In genomic region chr4:71839803-71840773, GRCm38 (mm10) we compare ENCODE assay signal across 12 mouse cellular contexts.
DNase-seq lines count a peak whose midpoint lies in the region; ATAC-seq and TF ChIP-seq lines count a peak whose summit lies in the region.
"Had no signal": no experiment of that assay in that cellular context is flagged by ENCODE, and none has a peak within 500 bp of the region (broad histone marks: within the 10 kb centered on the region; RNA-seq: fewer than 3 reads in every experiment).

No protein-coding gene starts in this region.

- 58% methylated on average over 5 of the region's 5 CpGs for WGBS in embryonic facial prominence, embryonic 14.5 days
- WGBS in embryonic facial prominence, embryonic 10.5 days: 80% methylated on average over 5 of the region's 5 CpGs
- WGBS in hindbrain, embryonic 12.5 days: 51% methylated on average over 5 of the region's 5 CpGs
- WGBS in midbrain, postnatal 0 days: 30% methylated on average over 5 of the region's 5 CpGs

- H3K9me3 ChIP-seq in embryonic facial prominence, embryonic 14.5 days (ENCODE audit: control insufficient read depth, low read length): no peaks in the 10 kb centered on the region
- no peaks in the 10 kb centered on the region for H3K9me3 ChIP-seq in embryonic facial prominence, embryonic 10.5 days
- no peaks in the 10 kb centered on the region for H3K9me3 ChIP-seq in hindbrain, embryonic 12.5 days (replicated peaks)
- no peaks in the 10 kb centered on the region for H3K9me3 ChIP-seq in midbrain, postnatal 0 days (ENCODE audit: low read length)
- H3K9me3 ChIP-seq: heart, embryonic 10.5 days had no signal

- no peak overlapping the region for H3K27ac ChIP-seq in embryonic facial prominence, embryonic 14.5 days (replicated peaks; ENCODE audit: low read depth, low read length)
- no peak overlapping the region for H3K27ac ChIP-seq in embryonic facial prominence, embryonic 10.5 days (replicated peaks)
- no peak overlapping the region; the same call in 1 of the 2 replicates for H3K27ac ChIP-seq in hindbrain, embryonic 12.5 days
- H3K27ac ChIP-seq in midbrain, postnatal 0 days (ENCODE audit: low read depth, low read length): no peak overlapping the region
- H3K27ac ChIP-seq: heart, embryonic 10.5 days had no signal

- H3K4me2 ChIP-seq in embryonic facial prominence, embryonic 14.5 days (ENCODE audit: low read depth, low read length): no peak overlapping the region
- H3K4me2 ChIP-seq in hindbrain, embryonic 12.5 days (replicated peaks): no peak overlapping the region
- H3K4me2 ChIP-seq in midbrain, postnatal 0 days (ENCODE audit: low read depth, low read length, poor library complexity, severe bottlenecking): no peak overlapping the region

- no peak overlapping the region for H3K9ac ChIP-seq in embryonic facial prominence, embryonic 14.5 days (ENCODE audit: low read depth, low read length)
- no peak overlapping the region for H3K9ac ChIP-seq in hindbrain, embryonic 12.5 days
- no peak overlapping the region for H3K9ac ChIP-seq in midbrain, postnatal 0 days (replicated peaks; ENCODE audit: low read length, poor library complexity, severe bottlenecking)

- H3K36me3 ChIP-seq in embryonic facial prominence, embryonic 14.5 days (ENCODE audit: control insufficient read depth, insufficient read depth, low read length): no peaks in the 10 kb centered on the region
- H3K36me3 ChIP-seq in embryonic facial prominence, embryonic 10.5 days (replicated peaks): no peaks in the 10 kb centered on the region
- no peaks in the 10 kb centered on the region for H3K36me3 ChIP-seq in hindbrain, embryonic 12.5 days
- H3K36me3 ChIP-seq in midbrain, postnatal 0 days (ENCODE audit: insufficient read depth, low read length): no peaks in the 10 kb centered on the region
- H3K36me3 ChIP-seq: G1E; heart, embryonic 10.5 days had no signal

- peaks cover 3% of the 10 kb centered on the region; the same call in 1 of the 2 replicates for H3K4me1 ChIP-seq in embryonic facial prominence, embryonic 14.5 days (ENCODE audit: control insufficient read depth, insufficient read depth, low read length)
- H3K4me1 ChIP-seq in embryonic facial prominence, embryonic 10.5 days: no peaks in the 10 kb centered on the region
- H3K4me1 ChIP-seq in hindbrain, embryonic 12.5 days: peaks cover 5% of the 10 kb centered on the region
- no peaks in the 10 kb centered on the region for H3K4me1 ChIP-seq in midbrain, postnatal 0 days (ENCODE audit: insufficient read depth, low read length)
- H3K4me1 ChIP-seq: heart, embryonic 10.5 days had no signal

- ATAC-seq in embryonic facial prominence, embryonic 14.5 days (ENCODE audit: low read depth): peak; percentile 9; the same call in 1 of the 2 replicates
- peak; percentile 86 for ATAC-seq in hindbrain, embryonic 12.5 days (ENCODE audit: low FRiP score)
- ATAC-seq in midbrain, postnatal 0 days (ENCODE audit: low FRiP score): no peak
- no peak for ATAC-seq in CD4-positive, CD25-positive, alpha-beta regulatory T cell, adult 4 months

- H3K4me3 ChIP-seq in embryonic facial prominence, embryonic 14.5 days (ENCODE audit: low read depth, low read length): no peak overlapping the region
- no peak overlapping the region for H3K4me3 ChIP-seq in embryonic facial prominence, embryonic 10.5 days
- no peak overlapping the region for H3K4me3 ChIP-seq in hindbrain, embryonic 12.5 days
- H3K4me3 ChIP-seq in midbrain, postnatal 0 days (ENCODE audit: low read depth, low read length): no peak overlapping the region
- H3K4me3 ChIP-seq: heart, embryonic 10.5 days had no signal

- DNase-seq in embryonic facial prominence, embryonic 14.5 days (ENCODE audit: low spot score): peak; percentile 52
- no peak for DNase-seq in embryonic facial prominence, embryonic 10.5 days (ENCODE audit: low spot score)
- DNase-seq in layer of hippocampus, adult 9-10 months (ENCODE audit: low spot score): peak; percentile 21
- DNase-seq in layer of hippocampus, postnatal 10 days (ENCODE audit: low spot score in 2 of 2): no peak
- peak; percentile 56 for DNase-seq in midbrain, postnatal 0 days (ENCODE audit: low spot score)
- DNase-seq in adrenal gland, adult 2 months: no peak
- DNase-seq: liver; thymus, adult 2 months had no signal

- TF ChIP-seq CTCF in midbrain, postnatal 0 days (IDR thresholded peaks at IDR 0.05): no peak

- H3K27me3 ChIP-seq in embryonic facial prominence, embryonic 14.5 days (replicated peaks; ENCODE audit: control insufficient read depth, insufficient read depth, low read length): no peaks in the 10 kb centered on the region
- no peaks in the 10 kb centered on the region for H3K27me3 ChIP-seq in embryonic facial prominence, embryonic 10.5 days (replicated peaks; ENCODE audit: low read depth, poor library complexity, severe bottlenecking)
- no peaks in the 10 kb centered on the region for H3K27me3 ChIP-seq in hindbrain, embryonic 12.5 days
- H3K27me3 ChIP-seq in midbrain, postnatal 0 days (ENCODE audit: insufficient read depth, low read length): no peaks in the 10 kb centered on the region

Comparison
In these comparisons a context has a peak if more than half of its experiments do, and no peak if none do; other contexts are left out.
1. DNase-seq: peak in embryonic facial prominence, embryonic 14.5 days (single experiment), layer of hippocampus, adult 9-10 months (single experiment) and midbrain, postnatal 0 days (single experiment); none in embryonic facial prominence, embryonic 10.5 days (single experiment), layer of hippocampus, postnatal 10 days (0 of 2) and adrenal gland, adult 2 months (single experiment).
2. ATAC-seq: peak in embryonic facial prominence, embryonic 14.5 days (single experiment) and hindbrain, embryonic 12.5 days (single experiment); none in midbrain, postnatal 0 days (single experiment) and CD4-positive, CD25-positive, alpha-beta regulatory T cell, adult 4 months (single experiment).